Mouse (Mus musculus): ENCODE measurements at regions not wholly inside any gene's neighbourhood (a gene's known extent, or its start where the extent isn't known, plus 50 kb on each side); places are given as distances from the start of the nearest gene placed in this dataset.
"Not testable (repeated sequence)": the region's sequence is repeated elsewhere in the genome, so short reads cannot be mapped to it uniquely, and the experiment has no call there.

GRCm38 (mm10) chr13:52318276-52318675 is 212.8 kb downstream of the Diras2 start:
- DNase-seq (ENCODE audit: inconsistent ontology term) = no peak

- DNase-seq (ENCODE audit: inconsistent ontology term) = no peak
Observed at GRCm38 (mm10) chr13:52323691-52324090, 207.4 kb downstream of the Diras2 start.

GRCm38 (mm10) chr13:52324378-52324777 is 206.7 kb downstream of the Diras2 start:
- DNase-seq (ENCODE audit: inconsistent ontology term) = not testable (repeated sequence)

GRCm38 (mm10) chr13:52325647-52326046 is 205.4 kb downstream of the Diras2 start:
- DNase-seq (ENCODE audit: inconsistent ontology term) = not testable (repeated sequence)

GRCm38 (mm10) chr13:52327734-52328133 is 203.3 kb downstream of the Diras2 start:
- no peak for DNase-seq (ENCODE audit: inconsistent ontology term)

- DNase-seq (ENCODE audit: inconsistent ontology term) = no peak
Observed at GRCm38 (mm10) chr13:52328766-52329165, 202.3 kb downstream of the Diras2 start.

- DNase-seq (ENCODE audit: inconsistent ontology term) = no peak
Observed at GRCm38 (mm10) chr13:52331068-52331467, 200.0 kb downstream of the Diras2 start.

- no peak for DNase-seq (ENCODE audit: inconsistent ontology term)
Observed at GRCm38 (mm10) chr13:52334962-52335361, 196.1 kb downstream of the Diras2 start.

GRCm38 (mm10) chr13:52337936-52338335 is 193.1 kb downstream of the Diras2 start:
- no peak for DNase-seq (ENCODE audit: inconsistent ontology term)

- DNase-seq (ENCODE audit: inconsistent ontology term) = peak; percentile 61
Observed at GRCm38 (mm10) chr13:52339156-52339555, 191.9 kb downstream of the Diras2 start.

GRCm38 (mm10) chr13:52341981-52342380 is 189.1 kb downstream of the Diras2 start:
- no peak for DNase-seq (ENCODE audit: inconsistent ontology term)

GRCm38 (mm10) chr13:52344383-52344782 is 186.7 kb downstream of the Diras2 start:
- no peak for DNase-seq (ENCODE audit: inconsistent ontology term)

GRCm38 (mm10) chr13:52344853-52345252 is 186.2 kb downstream of the Diras2 start:
- peak; percentile 82 for DNase-seq (ENCODE audit: inconsistent ontology term)

- DNase-seq (ENCODE audit: inconsistent ontology term) = peak; percentile 46
Observed at GRCm38 (mm10) chr13:52345375-52346026, 185.6 kb downstream of the Diras2 start.

GRCm38 (mm10) chr13:52346027-52346375 is 185.1 kb downstream of the Diras2 start:
- no peak for DNase-seq (ENCODE audit: inconsistent ontology term)

GRCm38 (mm10) chr13:52347631-52348030 is 183.4 kb downstream of the Diras2 start:
- DNase-seq (ENCODE audit: inconsistent ontology term) = no peak

- no peak for DNase-seq (ENCODE audit: inconsistent ontology term)
Observed at GRCm38 (mm10) chr13:52349606-52350005, 181.5 kb downstream of the Diras2 start.

GRCm38 (mm10) chr13:52352576-52352975 is 178.5 kb downstream of the Diras2 start:
- DNase-seq (ENCODE audit: inconsistent ontology term) = no peak

- DNase-seq (ENCODE audit: inconsistent ontology term) = no peak
Observed at GRCm38 (mm10) chr13:52353437-52353836, 177.6 kb downstream of the Diras2 start.

- no peak for DNase-seq (ENCODE audit: inconsistent ontology term)
Observed at GRCm38 (mm10) chr13:52353966-52354365, 177.1 kb downstream of the Diras2 start.

- not testable (repeated sequence) for DNase-seq (ENCODE audit: inconsistent ontology term)
Observed at GRCm38 (mm10) chr13:52355921-52356320, 175.2 kb downstream of the Diras2 start.

- not testable (repeated sequence) for DNase-seq (ENCODE audit: inconsistent ontology term)
Observed at GRCm38 (mm10) chr13:52359332-52359731, 171.7 kb downstream of the Diras2 start.

- no peak for DNase-seq (ENCODE audit: inconsistent ontology term)
Observed at GRCm38 (mm10) chr13:52361177-52361846, 169.8 kb downstream of the Diras2 start.

Data from Muller cell, postnatal 12 days (primary cell).